35 mouse cellular contexts compared by ENCODE assay signal in genomic region chr12:85443456-85443855, GRCm38 (mm10).
"Had no signal": no experiment of that assay in that cellular context is flagged by ENCODE, and none has a peak within 500 bp of the region (broad histone marks: within the 10 kb centered on the region; RNA-seq: fewer than 3 reads in every experiment).

No protein-coding gene starts in this region.

- ATAC-seq: hindbrain, embryonic 16.5 days; hindbrain, postnatal 0 days; inflammation-experienced regulatory T-cells, adult 6 months; intestine, embryonic 15.5 days; intestine, embryonic 16.5 days; intestine, postnatal 0 days had no signal

- H3K9ac ChIP-seq: heart, embryonic 12.5 days; heart, embryonic 13.5 days; heart, embryonic 15.5 days; hindbrain, embryonic 12.5 days; hindbrain, embryonic 13.5 days; hindbrain, embryonic 14.5 days; hindbrain, embryonic 15.5 days; intestine, embryonic 15.5 days; kidney, embryonic 15.5 days had no signal

- H3K27me3 ChIP-seq: heart, embryonic 12.5 days; heart, embryonic 13.5 days; heart, embryonic 15.5 days; hindbrain, embryonic 12.5 days; hindbrain, embryonic 13.5 days; hindbrain, embryonic 15.5 days; intestine, embryonic 15.5 days; kidney, embryonic 15.5 days had no signal

- H3K4me1 ChIP-seq: hindbrain, embryonic 15.5 days; intestine, embryonic 15.5 days had no signal

- H3K4me3 ChIP-seq: heart, embryonic 10.5 days; heart, embryonic 12.5 days; heart, embryonic 13.5 days; heart, embryonic 15.5 days; hindbrain, embryonic 10.5 days; hindbrain, embryonic 12.5 days; hindbrain, embryonic 13.5 days; hindbrain, embryonic 15.5 days; intestine, embryonic 15.5 days; kidney, embryonic 15.5 days; layer of hippocampus, adult 2 months; left cerebral cortex, adult 2 months had no signal

- DNase-seq: heart, postnatal 10 days; heart, postnatal 14 days; heart, postnatal 36 days; heart, postnatal 4 days; kidney, adult 11 months; kidney, adult 18-20 months; kidney, adult 2 months; kidney, adult 8-10 months; kidney, adult 9 months; kidney, postnatal 10 days; kidney, postnatal 14 days; kidney, postnatal 25 days; kidney, postnatal 36 days; kidney, postnatal 4 days; layer of hippocampus, adult 9-11 months; layer of hippocampus, postnatal 36 days had no signal

- H3K36me3 ChIP-seq: heart, embryonic 10.5 days; heart, embryonic 12.5 days; heart, embryonic 13.5 days; heart, embryonic 15.5 days; hindbrain, embryonic 10.5 days; hindbrain, embryonic 12.5 days; hindbrain, embryonic 13.5 days; hindbrain, embryonic 15.5 days; intestine, embryonic 15.5 days; kidney, embryonic 15.5 days had no signal

- H3K4me2 ChIP-seq: hindbrain, embryonic 12.5 days; hindbrain, embryonic 13.5 days; hindbrain, embryonic 14.5 days; hindbrain, embryonic 15.5 days; intestine, embryonic 15.5 days; kidney, embryonic 15.5 days had no signal

- H3K27ac ChIP-seq: hindbrain, embryonic 10.5 days; hindbrain, embryonic 12.5 days; hindbrain, embryonic 13.5 days; hindbrain, embryonic 14.5 days; hindbrain, embryonic 15.5 days; hindbrain, postnatal 0 days; intestine, embryonic 15.5 days; kidney, embryonic 15.5 days; kidney, postnatal 0 days; layer of hippocampus, adult 2 months; left cerebral cortex, adult 2 months had no signal

- H3K9me3 ChIP-seq: heart, embryonic 10.5 days; heart, embryonic 12.5 days; heart, embryonic 13.5 days; heart, embryonic 15.5 days; hindbrain, embryonic 10.5 days; hindbrain, embryonic 12.5 days; hindbrain, embryonic 13.5 days; hindbrain, embryonic 15.5 days; intestine, embryonic 15.5 days; kidney, embryonic 15.5 days had no signal
